Mouse (Mus musculus) layer of hippocampus, postnatal 36 days (tissue): Measurements from ENCODE around the gene Dnajb3. TPM values are rescaled to one million over a fixed set of nuclear protein-coding genes. Genes with fewer than 3 reads are reported as not detected.

Experiments used
- total RNA-seq, 2 experiments: library from RNA; stranded (reverse); gene quantifications; 2 replicates each; pipeline ENCODE4 v1.2.3; 2021

The Dnajb3 gene
- total RNA-seq, 2 experiments from 2014 or later = 2.2 to 3.0 TPM

Other genes starting within 250 kb of the Dnajb3 start
- gene Usp40, start 197.2 kb downstream of the Dnajb3 start, total RNA-seq = 10 to 100 TPM; 21.4 to 25.6 TPM
- gene Ugt1a10, start 150.4 kb downstream of the Dnajb3 start, total RNA-seq = not detected
- not detected for gene Ugt1a9, start 135.0 kb downstream of the Dnajb3 start, total RNA-seq
- not detected for gene Ugt1a8, start 118.0 kb downstream of the Dnajb3 start, total RNA-seq
- 1 to 10 TPM in 1 of 2 experiments, under 1 TPM in 1; 0.51 to 1.3 TPM for gene Ugt1a7c, start 110.7 kb downstream of the Dnajb3 start, total RNA-seq
- gene Ugt1a6b, start 102.5 kb downstream of the Dnajb3 start, total RNA-seq = not detected
- under 1 TPM; 0.52 to 0.86 TPM for gene Ugt1a6a, start 71.0 kb downstream of the Dnajb3 start, total RNA-seq
- not detected for gene Ugt1a5, start 39.8 kb downstream of the Dnajb3 start, total RNA-seq
- gene Ugt1a2, start 5.2 kb downstream of the Dnajb3 start, total RNA-seq = not detected
- gene Ugt1a1, start 6.2 kb upstream of the Dnajb3 start, total RNA-seq = not detected
- under 1 TPM in 1 of 2 experiments, not detected in 1; 0.05 TPM for gene Mroh2a, start 21.2 kb upstream of the Dnajb3 start, total RNA-seq
- 10 to 100 TPM; 30.7 to 36.6 TPM for gene Hjurp, start 71.9 kb upstream of the Dnajb3 start, total RNA-seq
- under 1 TPM in 1 of 2 experiments, not detected in 1; 0.15 TPM for gene Trpm8, start 71.9 kb upstream of the Dnajb3 start, total RNA-seq
- not detected for gene Spp2, start 201.2 kb upstream of the Dnajb3 start, total RNA-seq